Mouse (Mus musculus) induced T-regulatory cell, adult 2 months (primary cell): Measurements from ENCODE around the gene Tusc2.
"Not testable (repeated sequence)": the region's sequence is repeated elsewhere in the genome, so short reads cannot be mapped to it uniquely, and the experiment has no call there.

Experiments used
- DNase-seq: peaks from one replicate; pipeline ENCODE4 v3.0.0-alpha.2; 2012; ENCODE audit warnings: low read depth

Gene Tusc2

GRCm38 (mm10) chr9:107568331-107569261 is 5.5 kb downstream of the Tusc2 start:
- DNase-seq = peak; percentile 93

GRCm38 (mm10) chr9:107569270-107569669 is 6.2 kb downstream of the Tusc2 start:
- DNase-seq = no peak

DNA sequence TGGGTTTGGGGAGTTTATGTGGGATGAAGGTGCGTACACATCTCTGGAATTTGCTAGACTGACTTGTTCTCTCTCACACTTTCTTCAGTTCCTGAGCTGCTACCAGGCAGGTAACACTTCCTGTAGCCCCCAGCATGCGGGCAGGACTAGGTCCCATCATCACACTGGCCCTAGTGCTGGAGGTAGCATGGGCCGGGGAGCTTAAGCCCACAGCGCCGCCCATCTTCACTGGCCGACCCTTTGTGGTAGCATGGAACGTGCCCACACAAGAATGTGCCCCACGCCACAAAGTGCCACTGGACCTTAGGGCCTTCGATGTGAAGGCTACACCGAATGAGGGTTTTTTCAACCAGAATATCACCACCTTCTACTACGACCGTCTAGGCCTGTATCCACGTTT is 7.0 kb downstream of the Tusc2 start:
- no peak for DNase-seq

DNA sequence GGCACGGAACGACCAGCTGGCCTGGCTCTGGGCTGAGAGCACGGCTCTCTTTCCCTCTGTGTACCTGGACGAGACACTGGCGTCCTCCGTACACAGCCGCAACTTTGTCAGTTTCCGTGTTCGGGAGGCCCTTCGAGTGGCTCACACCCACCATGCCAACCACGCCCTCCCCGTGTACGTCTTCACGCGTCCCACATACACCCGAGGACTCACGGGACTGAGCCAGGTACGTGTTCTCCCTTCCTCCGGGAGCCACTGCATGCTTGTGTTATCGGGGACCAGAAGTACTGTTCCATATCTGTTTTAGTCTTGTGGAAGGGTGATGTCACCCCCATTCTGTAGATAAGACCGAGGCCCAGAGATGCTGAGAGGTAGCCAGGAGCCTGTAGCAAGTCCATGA is 7.8 kb downstream of the Tusc2 start:
- no peak for DNase-seq

GRCm38 (mm10) chr9:107571534-107572326 is 8.7 kb downstream of the Tusc2 start:
- no peak for DNase-seq

DNA sequence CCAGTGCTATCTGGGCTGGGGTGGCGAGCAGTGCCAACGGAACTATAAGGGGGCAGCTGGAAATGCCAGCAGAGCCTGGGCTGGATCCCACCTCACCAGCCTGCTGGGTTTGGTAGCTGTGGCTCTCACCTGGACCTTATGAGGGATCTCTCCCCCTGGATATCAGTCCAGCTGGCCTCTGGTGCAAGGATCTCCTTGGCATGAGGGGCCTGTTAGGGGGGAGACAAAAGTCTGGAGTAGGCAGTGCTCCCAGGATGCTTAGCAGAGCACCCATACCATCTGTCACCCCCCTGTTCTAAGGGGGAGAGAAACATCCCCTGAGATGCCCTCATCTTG is 9.2 kb downstream of the Tusc2 start:
- no peak for DNase-seq

DNA sequence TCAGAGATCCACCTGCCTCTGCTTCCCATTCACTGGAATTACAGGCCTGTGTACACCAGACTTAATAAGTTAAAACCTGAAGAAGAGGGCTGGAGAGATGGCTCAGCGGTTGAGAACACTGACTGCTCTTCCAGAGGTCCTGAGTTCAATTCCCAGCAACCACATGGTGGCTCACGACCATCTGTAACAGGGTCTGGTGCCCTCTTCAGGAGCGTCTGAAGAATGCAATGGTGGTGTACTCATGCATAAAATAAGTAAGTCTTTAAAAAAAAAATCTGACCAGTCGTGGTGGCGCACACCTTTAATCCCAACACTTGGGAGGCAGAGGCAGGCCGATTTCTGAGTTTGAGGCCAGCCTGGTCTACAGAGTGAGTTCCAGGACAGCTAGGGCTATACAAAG is 10.7 kb downstream of the Tusc2 start:
- not testable (repeated sequence) for DNase-seq

GRCm38 (mm10) chr9:107575579-107576356 is 12.7 kb downstream of the Tusc2 start:
- DNase-seq = peak; percentile 38

GRCm38 (mm10) chr9:107576357-107577107 is 13.5 kb downstream of the Tusc2 start, which contains the start of gene Hyal1:
Gene Hyal1 (plus strand): TSS chr9:107576927.
- no peak for DNase-seq

- DNase-seq = no peak
Measured at GRCm38 (mm10) chr9:107577871-107578270, 14.8 kb downstream of the Tusc2 start.

DNA sequence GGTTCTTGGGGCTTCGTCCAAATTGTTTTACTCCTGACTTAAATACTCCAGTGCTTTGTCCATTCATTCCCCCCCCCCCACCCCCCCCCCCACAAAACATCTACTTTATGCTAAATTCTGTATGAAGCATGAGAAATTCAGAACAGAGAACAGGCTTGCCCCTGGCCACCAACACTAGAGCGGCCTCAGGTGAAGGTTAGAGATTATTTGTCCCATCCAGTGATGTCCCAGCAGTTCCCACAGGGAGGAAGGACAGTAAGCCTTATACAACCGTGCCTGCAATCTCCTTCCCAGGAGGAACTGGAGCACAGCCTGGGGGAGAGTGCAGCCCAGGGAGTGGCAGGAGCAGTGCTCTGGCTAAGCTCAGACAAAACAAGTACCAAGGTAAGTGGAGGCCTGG is 15.5 kb downstream of the Tusc2 start, which contains the start of gene Naa80:
TSS of gene Naa80 (plus strand) at position 301 of the 400 bp plus-strand sequence.
- DNase-seq = no peak

DNA sequence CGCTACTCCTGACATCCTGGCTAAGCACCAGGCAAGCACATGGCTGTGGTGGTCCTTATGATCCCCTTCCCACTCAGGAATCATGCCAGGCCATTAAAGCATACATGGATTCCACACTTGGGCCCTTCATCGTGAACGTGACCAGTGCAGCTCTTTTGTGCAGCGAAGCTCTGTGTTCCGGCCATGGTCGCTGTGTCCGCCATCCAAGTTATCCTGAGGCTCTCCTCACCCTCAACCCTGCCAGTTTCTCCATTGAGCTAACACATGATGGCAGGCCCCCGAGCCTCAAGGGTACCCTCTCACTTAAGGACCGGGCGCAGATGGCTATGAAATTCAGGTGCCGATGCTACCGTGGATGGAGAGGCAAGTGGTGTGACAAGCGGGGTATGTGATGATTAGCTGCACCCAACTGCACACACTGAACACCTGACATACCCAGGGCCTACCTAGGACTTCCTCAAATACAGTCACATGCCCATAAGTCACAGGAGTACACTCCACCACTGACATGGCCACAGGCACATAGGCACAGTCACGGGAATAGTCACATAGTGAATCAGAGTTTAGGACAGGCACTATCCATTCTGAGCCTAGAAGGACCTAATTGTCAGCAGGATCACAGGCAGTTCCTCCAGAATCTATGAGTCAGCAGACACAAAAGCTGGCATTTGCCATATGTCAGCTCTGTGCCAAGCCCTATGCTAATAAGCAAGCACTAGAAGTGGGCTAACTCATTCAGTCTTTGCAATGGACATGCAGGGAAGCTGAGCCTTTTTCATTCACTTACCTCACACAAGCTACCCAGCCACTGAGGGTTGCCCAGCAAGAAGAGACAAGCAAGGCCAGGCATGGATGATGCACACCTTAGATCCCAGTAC is 16.2 kb downstream of the Tusc2 start:
- DNase-seq = no peak

DNA sequence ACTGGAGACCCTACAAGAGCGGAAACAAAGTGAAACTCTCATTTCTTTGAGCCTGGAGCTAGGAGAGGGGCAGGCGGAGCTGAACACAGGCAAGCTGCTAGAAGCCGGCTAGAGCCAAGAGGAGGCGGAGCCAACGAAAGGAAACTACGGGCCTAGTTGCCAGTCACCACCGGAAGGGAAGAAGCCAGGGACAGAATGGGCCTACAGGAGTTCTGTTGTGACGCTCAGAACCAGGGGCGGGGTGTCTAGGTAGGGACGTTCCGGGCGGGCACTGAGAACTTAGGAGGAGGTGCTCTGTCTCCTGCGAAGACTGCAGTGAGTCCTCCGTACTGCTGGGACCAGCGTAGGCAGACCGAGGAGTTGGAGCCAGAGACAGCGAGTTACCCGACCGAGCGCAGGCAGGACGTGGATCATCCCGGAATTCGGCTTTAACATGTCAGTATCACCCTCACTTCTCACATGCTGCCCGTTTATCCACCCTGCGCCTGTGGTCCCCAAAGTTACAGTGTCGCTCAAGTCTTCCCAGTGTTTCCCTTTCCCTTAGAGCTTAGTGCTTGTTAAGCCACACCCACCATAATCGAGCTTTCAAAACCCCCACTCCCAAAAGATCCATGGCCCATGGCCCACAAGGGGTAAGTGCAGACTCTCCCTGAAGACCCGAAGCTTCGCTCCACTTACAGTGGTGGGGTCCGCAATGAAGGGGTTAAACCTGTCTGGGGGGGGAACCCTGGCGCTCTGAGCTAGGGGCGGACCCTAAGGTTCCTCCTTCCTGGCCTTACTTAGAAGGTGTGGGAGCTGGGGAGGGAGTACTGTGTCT is 17.7 kb downstream of the Tusc2 start, which contains the start of gene Hyal3:
TSS of gene Hyal3 (plus strand) at position 318 of the 817 bp plus-strand sequence.
- DNase-seq = peak; percentile 95

DNA sequence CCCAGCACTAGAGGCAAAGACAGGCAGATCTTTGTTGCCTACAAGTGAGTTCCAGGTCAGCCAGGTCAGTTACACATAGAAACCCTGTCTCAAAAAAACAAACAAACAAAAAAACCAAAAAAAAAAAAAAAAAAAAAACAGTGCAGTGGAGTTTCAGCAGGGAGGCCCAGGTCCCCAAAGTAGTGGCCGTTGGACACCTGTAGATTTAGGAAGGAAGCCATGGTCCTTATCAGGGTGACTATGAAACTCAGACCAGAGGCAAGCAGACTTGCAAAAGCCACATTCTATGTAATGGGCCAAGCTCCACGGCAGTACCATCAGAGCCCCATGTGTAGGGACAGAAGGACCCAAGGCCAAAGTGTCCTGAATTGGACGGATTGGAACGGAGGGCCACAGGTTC is 18.5 kb downstream of the Tusc2 start:
- no peak for DNase-seq

- DNase-seq = no peak
Measured at GRCm38 (mm10) chr9:107582509-107583062, 19.5 kb downstream of the Tusc2 start.

DNA sequence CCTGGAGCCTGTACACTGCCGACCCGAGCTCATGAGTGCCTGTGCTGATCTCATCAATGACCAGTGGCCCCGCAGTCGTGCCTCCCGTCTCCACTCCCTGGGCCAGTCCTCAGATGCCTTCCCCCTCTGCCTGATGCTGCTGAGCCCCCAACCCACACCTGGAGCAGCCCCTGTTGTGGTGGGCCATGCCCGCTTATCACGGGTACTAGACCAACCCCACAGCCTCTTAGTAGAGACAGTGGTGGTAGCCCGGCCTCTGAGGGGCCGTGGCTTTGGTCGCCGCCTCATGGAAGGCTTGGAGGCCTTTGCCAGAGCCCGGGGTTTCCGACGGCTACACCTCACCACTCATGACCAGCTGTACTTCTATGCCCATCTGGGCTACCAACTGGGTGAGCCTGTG is 20.1 kb downstream of the Tusc2 start:
- no peak for DNase-seq

DNA sequence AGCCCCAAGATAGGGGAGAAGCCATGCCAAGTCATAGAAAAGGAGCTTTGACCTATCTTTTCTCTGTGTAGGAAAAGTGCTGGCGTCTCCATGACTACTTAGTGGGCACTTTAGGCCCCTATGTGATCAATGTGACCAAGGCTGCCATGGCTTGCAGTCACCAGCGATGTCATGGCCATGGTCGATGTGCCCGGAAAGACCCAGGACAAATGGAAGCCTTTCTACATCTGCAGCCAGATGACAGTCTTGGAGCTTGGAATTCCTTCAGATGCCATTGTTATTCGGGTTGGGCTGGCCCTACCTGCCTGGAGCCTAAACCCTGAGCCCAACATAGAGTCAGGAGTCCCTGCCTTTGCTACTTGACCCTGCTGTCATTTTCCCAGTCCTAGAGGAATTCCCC is 23.4 kb downstream of the Tusc2 start:
- DNase-seq = no peak

- DNase-seq = peak; percentile 98
Measured at GRCm38 (mm10) chr9:107586974-107587832, 24.1 kb downstream of the Tusc2 start, which contains the start of gene Ifrd2. Gene Ifrd2 (plus strand): TSS chr9:107587642.
